Mouse (Mus musculus) CH12.LX (cell line): ENCODE results near the gene Ccdc85b. TPM values are rescaled to one million over a fixed set of nuclear protein-coding genes. Genes with fewer than 3 reads are reported as not detected.

Experiments
- DNase-seq: peaks from one replicate; pipeline ENCODE4 v3.0.0-alpha.2; 2013; ENCODE audit errors: extremely low read depth
- H3K27ac ChIP-seq: 2 replicates; pipeline ENCODE4 v1.5.1; 2012; ENCODE audit warnings: low read depth, mild to moderate bottlenecking, control low read depth, moderate library complexity; ENCODE audit not compliant: insufficient read depth
- H3K27me3 ChIP-seq: replicated peaks from 2 replicates; pipeline ENCODE3; 2012; ENCODE audit warnings: inconsistent platforms
- H3K36me3 ChIP-seq, 2 experiments: replicated peaks in 1 of 2; 2 replicates each; pipeline versions ENCODE3 to v1.6.1; 2012; ENCODE audit warnings: inconsistent platforms in 1 of 2, low read length in 1 of 2, mild to moderate bottlenecking in 1 of 2, mixed read lengths in 1 of 2, moderate library complexity in 1 of 2; ENCODE audit not compliant: control insufficient read depth in 1 of 2, insufficient read depth in 1 of 2
- H3K4me1 ChIP-seq, 2 experiments: 2 replicates each; pipeline ENCODE4 v1.6.1; 2012; ENCODE audit warnings: inconsistent platforms in 1 of 2, moderate library complexity in 1 of 2; ENCODE audit not compliant: insufficient read depth in 2 of 2, control insufficient read depth in 1 of 2
- H3K4me2 ChIP-seq: 2 replicates; pipeline ENCODE4 v1.6.1; 2012; ENCODE audit warnings: low read depth, mild to moderate bottlenecking, control low read depth; ENCODE audit not compliant: poor library complexity, insufficient read depth, severe bottlenecking
- H3K4me3 ChIP-seq, 3 experiments: fragments of 150-350 bp in 1 of 3; sonication (generic) in 1 of 3; replicated peaks in 1 of 3; 2 replicates each; pipeline versions ENCODE3 to v1.5.1; 2011 to 2012; ENCODE audit warnings: low read depth in 2 of 3, low read length in 2 of 3, mild to moderate bottlenecking in 2 of 3, moderate library complexity in 2 of 3, control low read depth in 1 of 3, improper control_type of control experiment in 1 of 3, inconsistent platforms in 1 of 3, mixed read lengths in 1 of 3; ENCODE audit not compliant: poor library complexity in 1 of 3
- H3K79me2 ChIP-seq: replicated peaks from 2 replicates; pipeline ENCODE4 v1.6.1; 2012; ENCODE audit warnings: mild to moderate bottlenecking, moderate library complexity; ENCODE audit not compliant: control insufficient read depth, poor library complexity, insufficient read depth, severe bottlenecking; ENCODE audit errors: extremely low read depth
- H3K9ac ChIP-seq: 2 replicates; pipeline ENCODE4 v1.6.1; 2012; ENCODE audit warnings: low read depth, mild to moderate bottlenecking, control low read depth, moderate library complexity; ENCODE audit not compliant: insufficient read depth
- H3K9me3 ChIP-seq: replicated peaks from 2 replicates; pipeline ENCODE3; 2012; ENCODE audit warnings: low read length, inconsistent platforms, mixed read lengths
- BHLHE40 ChIP-seq: IDR thresholded peaks from 2 replicates; pipeline ENCODE4 v1.6.1; 2011; ENCODE audit warnings: mild to moderate bottlenecking, low read depth, low read length, improper control_type of control experiment
- CHD1 ChIP-seq: IDR thresholded peaks from 2 replicates; pipeline ENCODE4 v1.6.1; 2012; ENCODE audit warnings: low read depth, low read length, improper control_type of control experiment, inconsistent platforms
- CHD2 ChIP-seq: IDR thresholded peaks from 2 replicates; pipeline ENCODE4 v1.6.1; 2011; ENCODE audit warnings: low read length, improper control_type of control experiment
- CTCF ChIP-seq, 2 experiments: IDR thresholded peaks in 1 of 2; conservative IDR thresholded peaks in 1 of 2; 2 replicates each; pipeline ENCODE4 v1.5.1; 2011 to 2012; ENCODE audit warnings: low read depth in 2 of 2, low read length in 2 of 2, improper control_type of control experiment in 1 of 2, inconsistent platforms in 1 of 2, mild to moderate bottlenecking in 1 of 2, moderate library complexity in 1 of 2
- E2F4 ChIP-seq: IDR thresholded peaks from 2 replicates; pipeline ENCODE4 v1.6.1; 2011; ENCODE audit warnings: low read depth, low read length, improper control_type of control experiment; ENCODE audit not compliant: insufficient replicate concordance
- ELF1 ChIP-seq: IDR thresholded peaks from 2 replicates; pipeline ENCODE4 v1.6.1; 2014; ENCODE audit warnings: low read depth, mild to moderate bottlenecking, inconsistent platforms, low read length, improper control_type of control experiment
- EP300 ChIP-seq: IDR thresholded peaks from 2 replicates; pipeline ENCODE4 v1.6.1; 2011; ENCODE audit warnings: low read length, improper control_type of control experiment
- ETS1 ChIP-seq: conservative IDR thresholded peaks from 2 replicates; pipeline ENCODE4 v1.6.1; 2012; ENCODE audit warnings: low read depth, mild to moderate bottlenecking, inconsistent platforms, low read length, improper control_type of control experiment, moderate library complexity
- GABPA ChIP-seq: IDR thresholded peaks from 2 replicates; pipeline ENCODE4 v1.6.1; 2012; ENCODE audit warnings: low read depth, low read length, improper control_type of control experiment, inconsistent platforms; ENCODE audit not compliant: insufficient replicate concordance
- HCFC1 ChIP-seq: IDR thresholded peaks from 2 replicates; pipeline ENCODE4 v1.6.1; 2012; ENCODE audit warnings: low read depth, mild to moderate bottlenecking, inconsistent platforms, low read length, improper control_type of control experiment
- IRF4 ChIP-seq: IDR thresholded peaks from 2 replicates; pipeline ENCODE4 v1.6.1; 2014; ENCODE audit warnings: low read depth, mild to moderate bottlenecking, inconsistent platforms, low read length, improper control_type of control experiment
- JUN ChIP-seq: IDR thresholded peaks from 2 replicates; pipeline ENCODE4 v1.6.1; 2011; ENCODE audit warnings: low read depth, mild to moderate bottlenecking, low read length, improper control_type of control experiment, moderate library complexity; ENCODE audit not compliant: insufficient read depth
- JUND ChIP-seq: conservative IDR thresholded peaks from 2 replicates; pipeline ENCODE4 v1.6.1; 2011; ENCODE audit warnings: low read depth, low read length, improper control_type of control experiment
- KAT2A ChIP-seq: IDR thresholded peaks from 2 replicates; pipeline ENCODE4 v1.6.1; 2012; ENCODE audit warnings: low read length, improper control_type of control experiment, inconsistent platforms; ENCODE audit not compliant: insufficient replicate concordance
- MAX ChIP-seq: IDR thresholded peaks from 2 replicates; pipeline ENCODE4 v1.6.1; 2011; ENCODE audit warnings: low read length, improper control_type of control experiment
- MAZ ChIP-seq: IDR thresholded peaks from 2 replicates; pipeline ENCODE4 v1.6.1; 2012; ENCODE audit warnings: low read depth, mild to moderate bottlenecking, inconsistent platforms, low read length, improper control_type of control experiment, moderate library complexity
- MEF2A ChIP-seq: IDR thresholded peaks from 2 replicates; pipeline ENCODE4 v1.6.1; 2014; ENCODE audit warnings: low read depth, mild to moderate bottlenecking, inconsistent platforms, low read length, improper control_type of control experiment, borderline replicate concordance
- MXI1 ChIP-seq: IDR thresholded peaks from 2 replicates; pipeline ENCODE4 v1.6.1; 2011; ENCODE audit warnings: mild to moderate bottlenecking, low read depth, low read length, improper control_type of control experiment
- MYC ChIP-seq: IDR thresholded peaks from 2 replicates; pipeline ENCODE4 v1.6.1; 2011; ENCODE audit warnings: low read depth, mild to moderate bottlenecking, improper control_type of control experiment, low read length
- NELFE ChIP-seq: IDR thresholded peaks from 2 replicates; pipeline ENCODE4 v1.6.1; 2011; ENCODE audit warnings: low read depth, low read length, improper control_type of control experiment
- NRF1 ChIP-seq: IDR thresholded peaks from 2 replicates; pipeline ENCODE4 v1.6.1; 2014; ENCODE audit warnings: low read depth, mild to moderate bottlenecking, inconsistent platforms, low read length, improper control_type of control experiment, moderate library complexity
- PAX5 ChIP-seq: IDR thresholded peaks from 2 replicates; pipeline ENCODE4 v1.6.1; 2012; ENCODE audit warnings: low read length, inconsistent platforms, mixed read lengths
- POLR2A ChIP-seq: IDR thresholded peaks from 2 replicates; pipeline ENCODE4 v1.6.1; 2011; ENCODE audit warnings: low read depth, mild to moderate bottlenecking, improper control_type of control experiment, low read length
- POLR2AphosphoS2 ChIP-seq: IDR thresholded peaks from 2 replicates; pipeline ENCODE4 v1.6.1; 2011; ENCODE audit warnings: low read depth, low read length, improper control_type of control experiment
- RAD21 ChIP-seq: IDR thresholded peaks from 2 replicates; pipeline ENCODE4 v1.6.1; 2011; ENCODE audit warnings: low read depth, mild to moderate bottlenecking, low read length, improper control_type of control experiment, moderate library complexity
- RCOR1 ChIP-seq: conservative IDR thresholded peaks from 2 replicates; pipeline ENCODE4 v1.6.1; 2012; ENCODE audit warnings: low read depth, mild to moderate bottlenecking, inconsistent platforms, low read length, improper control_type of control experiment
- SIN3A ChIP-seq: IDR thresholded peaks from 2 replicates; pipeline ENCODE4 v1.6.1; 2012; ENCODE audit warnings: low read length, improper control_type of control experiment, inconsistent platforms
- SMC3 ChIP-seq: IDR thresholded peaks from 2 replicates; pipeline ENCODE4 v1.6.1; 2011; ENCODE audit warnings: low read depth, low read length, improper control_type of control experiment
- TBP ChIP-seq: conservative IDR thresholded peaks from 2 replicates; pipeline ENCODE4 v1.6.1; 2011; ENCODE audit warnings: low read depth, low read length, improper control_type of control experiment
- TCF12 ChIP-seq: IDR thresholded peaks from 2 replicates; pipeline ENCODE4 v1.6.1; 2014; ENCODE audit warnings: low read depth, mild to moderate bottlenecking, inconsistent platforms, low read length, improper control_type of control experiment
- UBTF ChIP-seq: IDR thresholded peaks from 2 replicates; pipeline ENCODE4 v1.6.1; 2012; ENCODE audit warnings: low read depth, mild to moderate bottlenecking, inconsistent platforms, low read length, improper control_type of control experiment, moderate library complexity
- USF1 ChIP-seq: IDR thresholded peaks from 2 replicates; pipeline ENCODE4 v1.6.1; 2014; ENCODE audit warnings: low read depth, mild to moderate bottlenecking, inconsistent platforms, low read length, improper control_type of control experiment
- USF2 ChIP-seq: conservative IDR thresholded peaks from 2 replicates; pipeline ENCODE4 v1.6.1; 2011; ENCODE audit warnings: low read depth, low read length, improper control_type of control experiment
- ZC3H11A ChIP-seq: IDR thresholded peaks from 2 replicates; pipeline ENCODE4 v1.6.1; 2012; ENCODE audit warnings: low read depth, mild to moderate bottlenecking, inconsistent platforms, low read length, improper control_type of control experiment
- ZKSCAN1 ChIP-seq: IDR thresholded peaks from 2 replicates; pipeline ENCODE4 v1.6.1; 2012; ENCODE audit warnings: low read depth, inconsistent platforms, low read length, improper control_type of control experiment, borderline replicate concordance
- ZMIZ1 ChIP-seq: IDR thresholded peaks from 2 replicates; pipeline ENCODE4 v1.6.1; 2012; ENCODE audit warnings: low read depth, mild to moderate bottlenecking, inconsistent platforms, low read length, improper control_type of control experiment
- ZNF384 ChIP-seq: IDR thresholded peaks from 2 replicates; pipeline ENCODE4 v1.6.1; 2012; ENCODE audit warnings: low read depth, low read length, improper control_type of control experiment, inconsistent platforms
- dilution Hi-C: fragments of 300-500 bp; cut with MboI; formaldehyde crosslinking; loops from 2 replicates; pipeline ENCODE4 v1.14.3; 2020; ENCODE audit warnings: low sequenced_read_pairs; ENCODE audit not compliant: extremely low pct_unique_long_range_greater_than_20kb, extremely low pct_ligation_motif_present
- in situ Hi-C: fragments of 300-500 bp; cut with MboI; formaldehyde crosslinking; loops from 3 replicates; pipeline ENCODE4 v1.14.3; 2019; ENCODE audit warnings: low sequenced_read_pairs, low pct_ligation_motif_present, low pct_unique_long_range_greater_than_20kb, mixed read lengths
- polyA plus RNA-seq: library from polyadenylated mRNA; unstranded; fragments of >175 nt; gene quantifications from 2 replicates; pipeline ENCODE4 v1.2.1, GENCODE M21; 2012; ENCODE audit warnings: low read depth; ENCODE audit not compliant: insufficient read length
- total RNA-seq, 2 experiments: library from RNA; depleted of rRNA; stranded (reverse); fragments of 300-350 nt in 1 of 2; fragments of >200 nt in 1 of 2; gene quantifications; 2 replicates each; pipeline ENCODE4 v1.2.3; 2012 to 2014

Gene Ccdc85b
- total and polyA plus RNA-seq, 3 experiments, result 2.1 to 4.2 (median 4.1) TPM

DNA sequence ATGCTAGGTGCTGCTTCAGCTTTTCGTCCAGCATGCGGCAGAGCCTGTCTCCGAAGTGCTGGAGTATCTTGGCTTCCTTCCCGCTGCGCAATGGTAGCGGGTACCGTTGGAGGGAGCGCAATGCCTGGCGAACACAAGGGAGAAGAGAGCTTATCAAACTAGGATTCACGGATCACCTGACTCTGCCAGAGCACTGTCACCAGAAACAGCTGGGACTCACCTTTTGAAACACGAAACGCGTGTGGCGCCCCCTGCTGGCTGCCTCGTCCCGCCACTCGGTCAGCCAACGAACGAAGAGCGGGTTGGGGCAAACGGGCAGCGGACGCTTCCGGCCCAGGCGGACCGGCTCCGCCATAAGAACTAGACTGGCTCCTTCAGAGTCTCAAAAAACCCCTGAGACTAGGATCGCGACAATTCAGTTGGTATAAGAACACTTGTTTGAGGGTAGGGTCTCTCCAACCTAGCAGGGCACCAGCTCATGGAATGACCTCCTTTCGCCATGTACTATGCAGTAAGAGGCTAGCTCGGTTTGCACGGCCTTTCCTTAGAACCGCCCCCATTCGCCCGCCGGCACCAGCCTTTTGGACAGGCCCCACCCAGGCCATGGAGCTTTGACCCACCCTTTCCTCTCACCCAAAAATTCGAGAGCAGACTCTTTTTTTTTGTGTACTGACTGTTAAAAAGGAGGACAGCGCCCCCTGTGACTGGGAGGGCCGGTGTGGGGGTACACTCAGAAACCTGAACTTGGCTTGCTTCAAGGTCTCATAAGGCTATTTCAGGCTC is 30.3 kb upstream of the Ccdc85b start, which contains the start of gene Mus81:
Mus81 (minus strand) TSS at position 635 of the 783 bp plus-strand sequence.
- no peaks in the 10 kb centered on the region for H3K9me3 ChIP-seq
- no peaks in the 10 kb centered on the region for H3K27me3 ChIP-seq
- H3K27ac ChIP-seq, result peak within 1 kb of the TSS; percentile 78
- peak; percentile 97 for DNase-seq
- peaks cover 34 to 48% of the 10 kb centered on the region in 2 experiments for H3K36me3 ChIP-seq
- peaks cover 2 to 31% of the 10 kb centered on the region in 2 experiments; a peak in 3 of 4 replicates for H3K4me1 ChIP-seq
- H3K9ac ChIP-seq, result peak within 1 kb of the TSS; percentile 65
- peak within 1 kb of the TSS; percentile 81 for H3K4me2 ChIP-seq
- peaks cover 16% of the 10 kb centered on the region for H3K79me2 ChIP-seq
- dilution Hi-C loops, result no loop called here
- H3K4me3 ChIP-seq, result peak within 1 kb of the TSS; percentile 71 to 78 (median 75)
- in situ Hi-C loops, result no loop called here
- TF ChIP-seq ETS1 (peak; percentile 42; the same call in 1 of the 2 replicates), NELFE (peak; percentile 96), POLR2A (peak; percentile 92), IRF4 (no peak; the same call in 1 of the 2 replicates), MAX (peak; percentile 85), HCFC1 (peak; percentile 84), MEF2A (peak; percentile 75), MXI1 (peak; percentile 85; the same call in 1 of the 2 replicates), MAZ (peak; percentile 86), ZKSCAN1 (no peak), USF2 (no peak), ZMIZ1 (peak; percentile 96), CHD1 (0 out of 2 replicates have a peak, but pooled peaks have one; percentile 59), USF1 (peak; percentile 38; the same call in 1 of the 2 replicates), JUN (no peak), UBTF (peak; percentile 61; the same call in 1 of the 2 replicates), EP300 (0 out of 2 replicates have a peak, but pooled peaks have one; percentile 14), POLR2AphosphoS2 (peak; percentile 90), ZC3H11A (no peak), JUND (0 out of 2 replicates have a peak, but pooled peaks have one; percentile 49), PAX5 (no peak), RCOR1 (no peak; the same call in 1 of the 2 replicates), GABPA (peak; percentile 80), BHLHE40 (peak; percentile 54), MYC (peak; percentile 31; the same call in 1 of the 2 replicates), KAT2A (peak; percentile 75), E2F4 (0 out of 2 replicates have a peak, but pooled peaks have one; percentile 67), RAD21 (peak; percentile 50), SIN3A (peak; percentile 100), ZNF384 (peak; percentile 93), TCF12 (peak; percentile 80), CHD2 (peak; percentile 70), CTCF (conservative IDR thresholded peaks at IDR 0.05 in 1 of 2, IDR thresholded peaks at IDR 0.05 in 1 of 2; ENCODE audit: low read depth in 2 of 2, low read length in 2 of 2) (peak; percentile 61 to 86; a peak in 3 of 4 replicates), NRF1 (no peak), ELF1 (peak; percentile 74), TBP (0 out of 2 replicates have a peak, but pooled peaks have one; percentile 38), SMC3 (peak; percentile 76)
